Mouse (Mus musculus) small intestine, adult 2 months (tissue): ENCODE results near the gene Tyw1.
A peak's percentile ranks its signal among the peaks of the same experiment; 100 is the strongest.

Source experiments
- CTCF ChIP-seq: fragments of 200-500 bp; IDR thresholded peaks from 2 replicates; pipeline ENCODE4 v1.5.1; 2012; ENCODE audit warnings: low read depth, mild to moderate bottlenecking, control low read depth, inconsistent platforms, low read length, moderate library complexity, mixed read lengths; ENCODE audit not compliant: insufficient replicate concordance, insufficient read length; ENCODE audit errors: extremely low read depth
- POLR2A ChIP-seq: fragments of 200-500 bp; IDR thresholded peaks from 2 replicates; pipeline ENCODE4 v1.6.1; 2012; ENCODE audit warnings: low read depth, mild to moderate bottlenecking, control low read depth, inconsistent platforms, low read length, moderate library complexity

- TF ChIP-seq POLR2A (no peak), CTCF (peak; percentile 65; the same call in 1 of the 2 replicates)
Measured at GRCm38 (mm10) chr5:130266651-130267050, 11.2 kb downstream of the Tyw1 start.
